Mouse (Mus musculus): ENCODE measurements at regions not wholly inside any gene's neighbourhood (a gene's known extent, or its start where the extent isn't known, plus 50 kb on each side); places are given as distances from the start of the nearest gene placed in this dataset.

- DNase-seq (ENCODE audit: low read depth, low spot score), result no peak
These were observed 135.6 kb upstream of the Pls3 start for GRCm38 (mm10) chrX:76010631-76011030.

DNA sequence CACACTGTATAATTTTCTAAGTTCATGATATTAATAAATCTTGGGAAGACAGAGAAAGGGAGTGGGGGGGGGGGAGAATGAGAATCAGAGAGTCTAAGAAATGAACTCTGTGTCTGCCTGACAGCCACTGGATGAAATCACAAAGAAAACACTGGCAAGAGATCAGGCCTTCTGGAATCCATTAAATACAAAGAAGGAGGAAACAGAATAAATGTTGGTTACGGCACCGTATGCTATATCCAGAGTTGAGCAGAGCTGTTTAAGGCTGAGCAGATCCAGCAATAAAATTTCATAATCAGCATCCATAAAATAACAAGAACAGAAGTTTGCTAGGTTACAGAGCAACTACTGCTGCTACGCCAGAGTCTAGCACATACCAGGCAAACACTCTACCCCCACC, 103.6 kb upstream of the Pls3 start:
- DNase-seq (ENCODE audit: low read depth, low spot score), result peak; percentile 8

- DNase-seq (ENCODE audit: low read depth, low spot score), result no peak
These were observed 99.7 kb upstream of the Pls3 start for GRCm38 (mm10) chrX:75974671-75975070.

- no peak for DNase-seq (ENCODE audit: low read depth, low spot score)
These were observed 74.7 kb upstream of the Pls3 start for GRCm38 (mm10) chrX:75949694-75950093.

DNA sequence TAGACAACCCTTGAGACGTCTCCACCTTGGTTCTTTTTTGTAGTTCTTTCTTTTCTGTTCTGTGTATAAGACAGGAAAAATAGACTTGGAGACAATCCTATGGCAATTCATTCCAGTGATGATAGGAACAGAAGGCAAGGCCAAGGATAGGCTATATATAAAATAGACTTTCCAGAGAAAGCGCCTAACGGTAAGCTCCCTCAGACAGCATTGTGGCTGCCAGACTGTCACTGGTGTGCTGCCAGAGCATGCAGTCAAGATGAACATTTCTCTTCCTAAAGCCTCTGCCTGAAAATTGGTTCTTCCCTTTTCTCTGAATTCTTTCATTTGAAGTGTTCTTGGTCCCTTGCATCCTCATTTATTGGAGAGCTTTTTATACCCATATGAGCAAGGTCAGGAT, 53.9 kb upstream of the Pls3 start:
- peak; percentile 50 for DNase-seq (ENCODE audit: low read depth, low spot score)
